In the genomic region with DNA sequence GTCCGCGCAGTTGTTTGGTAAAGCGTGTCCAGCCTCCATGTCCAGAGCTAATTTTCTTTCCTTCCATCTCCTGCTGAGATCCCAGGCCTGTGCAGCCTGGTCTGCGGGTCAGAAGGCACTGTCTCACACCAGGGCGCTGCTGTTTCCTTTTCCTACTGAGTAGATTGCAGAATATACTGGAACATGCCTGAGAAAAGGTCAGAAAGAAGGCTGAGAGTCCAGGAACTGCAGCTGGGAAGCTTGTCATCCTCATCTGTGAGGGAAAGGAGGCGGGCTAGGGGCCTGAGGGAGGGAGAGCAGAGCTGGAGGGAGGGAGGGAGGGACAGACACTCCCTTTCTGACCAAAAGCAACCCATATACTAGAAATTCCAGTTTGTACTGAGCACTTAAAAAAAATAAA, we compare ENCODE assay signal across 8 mouse cellular contexts.
DNase-seq lines count a peak whose midpoint lies in the region; ATAC-seq lines count a peak whose summit lies in the region.

No protein-coding gene starts in this region.

- no peaks in the 10 kb centered on the region for H3K9me3 ChIP-seq in forebrain, embryonic 12.5 days
- H3K9me3 ChIP-seq in forebrain, embryonic 14.5 days (replicated peaks; ENCODE audit: control insufficient read depth, low read length) = no peaks in the 10 kb centered on the region
- H3K9me3 ChIP-seq in lung, embryonic 16.5 days (ENCODE audit: control insufficient read depth, low read length) = no peaks in the 10 kb centered on the region

- 14% methylated on average over 6 of the region's 6 CpGs for WGBS in forebrain, embryonic 12.5 days
- WGBS in forebrain, embryonic 14.5 days = 23% methylated on average over 6 of the region's 6 CpGs
- whole genome bisulfite sequencing in lung, embryonic 16.5 days = 41% methylated on average over 6 of the region's 6 CpGs

- no peaks in the 10 kb centered on the region for H3K36me3 ChIP-seq in forebrain, embryonic 12.5 days (replicated peaks)
- H3K36me3 ChIP-seq in forebrain, embryonic 14.5 days (ENCODE audit: control insufficient read depth, insufficient read depth, low read length) = no peaks in the 10 kb centered on the region
- no peaks in the 10 kb centered on the region for H3K36me3 ChIP-seq in lung, embryonic 16.5 days (ENCODE audit: control insufficient read depth, insufficient read depth, low read length)

- ATAC-seq in forebrain, embryonic 12.5 days (ENCODE audit: low FRiP score) = no peak
- no peak for ATAC-seq in forebrain, embryonic 14.5 days
- peak; percentile 82 for ATAC-seq in lung, embryonic 16.5 days (ENCODE audit: low read depth)

- peaks cover 33% of the 10 kb centered on the region for H3K4me1 ChIP-seq in forebrain, embryonic 12.5 days
- H3K4me1 ChIP-seq in forebrain, embryonic 14.5 days (ENCODE audit: control insufficient read depth, insufficient read depth, low read length) = peaks cover 13% of the 10 kb centered on the region
- peaks cover 42% of the 10 kb centered on the region for H3K4me1 ChIP-seq in lung, embryonic 16.5 days (replicated peaks; ENCODE audit: control insufficient read depth, insufficient read depth, low read length)

- no peak for DNase-seq in forebrain, embryonic 14.5 days (ENCODE audit: low spot score)
- DNase-seq in gastrocnemius, postnatal 10 days = peak; percentile 17
- peak; percentile 46 for DNase-seq in kidney, adult 9 months
- no peak for DNase-seq in ovary, postnatal 36 days (ENCODE audit: low spot score)
- DNase-seq in urinary bladder, postnatal 4 days (ENCODE audit: low spot score in 2 of 2) = no peak
- DNase-seq in spleen, adult 18-20 months = no peak

- peak overlapping the region; percentile 54 for H3K4me2 ChIP-seq in forebrain, embryonic 12.5 days
- H3K4me2 ChIP-seq in forebrain, embryonic 14.5 days (ENCODE audit: low read length) = no peak overlapping the region; the same call in 1 of the 2 replicates
- peak overlapping the region; percentile 8; the same call in 1 of the 2 replicates for H3K4me2 ChIP-seq in lung, embryonic 16.5 days (ENCODE audit: low read depth, low read length)

- 0 out of 2 replicates have a peak overlapping the region, but pooled peaks have one; percentile 5 for H3K9ac ChIP-seq in forebrain, embryonic 12.5 days
- H3K9ac ChIP-seq in forebrain, embryonic 14.5 days (ENCODE audit: low read length) = no peak overlapping the region
- peak overlapping the region; percentile 58 for H3K9ac ChIP-seq in lung, embryonic 16.5 days (ENCODE audit: low read length)

- H3K4me3 ChIP-seq in forebrain, embryonic 12.5 days (replicated peaks) = no peak overlapping the region
- no peak overlapping the region for H3K4me3 ChIP-seq in forebrain, embryonic 14.5 days (ENCODE audit: low read depth, low read length)
- H3K4me3 ChIP-seq in lung, embryonic 16.5 days (ENCODE audit: low read length) = no peak overlapping the region

- H3K27ac ChIP-seq in forebrain, embryonic 12.5 days = no peak overlapping the region
- H3K27ac ChIP-seq in forebrain, embryonic 14.5 days (ENCODE audit: low read depth, low read length) = no peak overlapping the region
- H3K27ac ChIP-seq in lung, embryonic 16.5 days (ENCODE audit: low read length) = peak overlapping the region; percentile 97

- peaks cover 60% of the 10 kb centered on the region for H3K27me3 ChIP-seq in forebrain, embryonic 12.5 days
- H3K27me3 ChIP-seq in forebrain, embryonic 14.5 days (replicated peaks; ENCODE audit: control insufficient read depth, insufficient read depth, low read length) = peaks cover 16% of the 10 kb centered on the region
- H3K27me3 ChIP-seq in lung, embryonic 16.5 days (ENCODE audit: control insufficient read depth, insufficient read depth, low read depth, low read length) = no peaks in the 10 kb centered on the region

Comparison
In these comparisons a context has a peak if more than half of its experiments do, and no peak if none do; other contexts are left out.
1. DNase-seq: peak in gastrocnemius, postnatal 10 days (single experiment) and kidney, adult 9 months (single experiment); none in forebrain, embryonic 14.5 days (single experiment), ovary, postnatal 36 days (single experiment), urinary bladder, postnatal 4 days (0 of 2) and spleen, adult 18-20 months (0 of 2).